Mouse (Mus musculus): Measurements from ENCODE around the gene Serp2.
A peak's percentile ranks its signal among the peaks of the same experiment; 100 is the strongest.

Serp2 gene

DNA sequence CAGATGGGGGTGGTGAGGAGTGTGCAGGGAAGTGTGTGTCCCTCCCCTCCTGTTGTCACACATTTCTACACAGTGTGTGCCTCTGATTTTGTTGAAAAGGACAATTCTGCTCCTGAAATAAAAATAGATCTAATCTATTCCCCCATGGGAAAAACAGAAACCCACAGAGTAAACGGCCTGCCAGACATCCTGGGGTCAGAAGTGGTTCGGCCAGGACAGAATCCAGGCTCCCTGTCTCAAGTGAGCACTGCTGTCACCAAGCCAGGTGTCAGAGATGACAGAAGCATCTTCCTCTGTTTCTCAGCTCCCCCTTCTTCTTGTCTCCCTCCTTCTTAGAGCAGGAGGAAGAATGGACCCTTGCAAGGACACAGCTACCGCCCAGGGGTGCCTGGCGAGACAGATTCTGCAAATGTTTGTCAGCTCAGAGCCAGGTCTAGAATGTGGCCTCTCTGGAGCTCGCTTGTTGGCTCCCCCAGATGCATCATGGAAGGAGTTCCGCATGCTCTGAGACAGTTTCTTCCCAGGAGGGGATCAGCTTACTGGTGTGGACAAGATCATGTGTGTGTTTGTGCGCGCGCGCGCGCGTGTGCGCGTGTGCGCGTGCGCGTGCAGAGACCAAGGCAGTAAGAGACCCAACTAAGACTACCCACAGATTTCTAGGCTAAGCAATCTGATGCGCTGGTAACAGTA, 29.5 kb downstream of the Serp2 start:
- peak in 1 of 2 experiments; percentile 25 for DNase-seq (ENCODE audit: low spot score in 2 of 2)

DNA sequence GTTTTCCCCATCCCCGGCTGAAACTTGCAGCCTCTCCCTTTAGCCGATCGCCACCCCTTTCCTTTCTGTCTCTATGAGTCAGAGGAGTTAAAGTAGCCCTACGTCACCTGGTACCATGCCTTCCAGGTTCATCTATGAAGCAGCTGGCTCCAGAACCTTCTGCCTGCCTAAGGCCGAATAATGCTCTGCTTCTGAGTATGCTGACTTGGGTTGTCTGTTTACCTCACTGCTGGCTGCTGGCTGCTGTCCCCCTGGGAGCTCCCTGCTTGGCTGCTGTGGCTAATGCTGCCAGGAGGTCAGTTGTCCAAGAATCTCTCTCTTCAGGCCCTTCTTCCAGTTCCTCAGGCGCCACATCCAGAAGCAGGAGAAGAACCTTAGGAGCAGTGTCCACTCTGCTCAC, 30.2 kb downstream of the Serp2 start:
- DNase-seq (ENCODE audit: low spot score in 2 of 2): no peak

DNA sequence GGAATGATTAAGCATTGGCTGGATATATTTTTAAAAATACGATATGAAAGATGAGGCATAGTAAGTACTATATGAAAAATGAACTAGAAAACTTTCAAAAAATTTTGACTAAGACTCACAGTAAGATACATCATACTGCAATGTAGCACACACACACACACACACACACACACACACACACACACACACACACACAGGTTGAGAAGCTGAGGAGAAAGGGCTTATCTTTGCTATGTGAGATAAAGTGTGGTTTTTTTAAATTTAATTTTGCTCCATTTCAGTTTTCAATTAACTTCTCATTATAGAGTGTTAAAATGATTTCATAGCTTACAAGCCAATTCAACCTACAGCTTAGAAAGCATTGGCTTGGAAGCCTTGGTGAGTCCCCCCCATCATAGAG, 33.3 kb downstream of the Serp2 start:
- no peak for DNase-seq (ENCODE audit: low spot score in 2 of 2)

DNA sequence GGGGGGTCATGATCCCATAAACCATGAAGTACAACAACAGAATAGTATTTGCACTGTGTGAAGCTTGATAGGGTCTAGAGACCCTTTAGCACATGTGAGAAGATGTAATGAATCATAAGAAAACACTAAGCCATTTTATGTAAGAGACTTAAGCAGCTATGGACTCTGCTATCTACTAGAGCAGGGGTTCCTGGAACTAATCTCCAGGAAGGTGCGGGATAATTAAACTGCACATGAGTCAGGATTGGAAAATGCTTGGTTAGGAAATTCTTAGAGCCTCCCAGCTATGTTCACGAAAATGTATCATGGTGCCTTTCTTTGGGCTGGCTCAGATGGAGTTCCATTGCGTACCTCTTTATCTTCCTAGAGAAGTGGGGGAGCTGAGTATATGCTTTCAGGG, 35.4 kb downstream of the Serp2 start:
- DNase-seq (ENCODE audit: low spot score in 2 of 2): no peak

DNA sequence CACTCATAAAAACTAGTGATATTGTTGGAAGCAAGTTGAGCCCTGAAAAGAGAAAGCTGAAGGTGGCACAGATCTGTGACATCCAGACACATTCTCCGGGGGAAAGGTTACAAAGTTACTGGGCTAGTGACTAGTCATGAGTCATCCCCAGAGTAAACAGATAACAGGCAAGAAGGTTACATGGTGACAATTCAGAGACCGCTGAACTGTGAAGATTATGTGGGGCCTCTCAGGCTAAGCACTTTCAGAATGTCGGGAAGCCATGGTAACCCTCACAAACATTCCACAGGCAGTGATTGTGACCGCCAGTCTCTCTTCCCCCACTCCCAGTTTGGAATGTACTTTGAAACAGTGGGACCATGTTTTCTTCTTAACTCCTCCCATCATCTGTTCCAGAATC, 36.1 kb downstream of the Serp2 start:
- no peak for DNase-seq (ENCODE audit: low spot score in 2 of 2)

DNA sequence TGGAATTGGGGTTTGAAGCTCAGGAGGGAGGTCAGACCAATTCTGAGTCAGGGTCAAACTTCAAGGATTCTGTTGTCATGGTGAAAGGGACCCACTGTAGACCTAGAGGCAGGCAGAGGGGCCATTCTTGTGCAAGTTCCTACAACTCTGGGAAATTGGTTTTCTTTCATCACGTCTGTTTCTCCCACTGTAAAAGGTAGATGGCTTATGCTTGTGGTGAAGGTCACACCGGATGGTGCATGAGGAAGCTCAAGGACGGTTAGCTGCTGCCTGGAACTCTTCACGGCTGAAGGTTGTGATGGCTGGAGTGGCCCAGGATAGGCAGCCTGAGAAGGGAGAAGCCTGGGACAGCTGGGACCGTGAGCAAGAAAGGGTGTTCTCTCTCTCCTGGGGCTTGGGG, 38.5 kb downstream of the Serp2 start:
- DNase-seq (ENCODE audit: low spot score in 2 of 2): no peak

DNA sequence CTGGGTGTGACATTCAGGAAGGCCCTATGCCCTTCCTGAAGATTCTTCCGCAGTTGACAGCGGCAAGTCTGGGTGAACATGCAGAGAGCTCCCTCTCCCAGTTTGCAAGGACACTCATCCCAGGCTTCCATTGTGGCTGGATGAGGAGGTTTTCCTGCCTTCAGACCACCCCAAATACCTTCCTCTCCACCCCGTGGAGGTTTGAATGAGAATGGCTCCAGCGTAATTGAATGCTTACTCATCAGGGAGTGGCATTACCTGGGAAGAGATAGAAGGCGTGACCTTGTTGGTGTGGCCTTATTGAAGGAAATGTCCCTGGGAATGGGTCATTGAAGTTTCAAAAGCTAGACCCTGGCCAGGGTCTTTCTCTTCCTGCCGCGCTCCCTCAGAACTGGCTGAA, 41.1 kb downstream of the Serp2 start:
- no peak for DNase-seq (ENCODE audit: low spot score in 2 of 2)

DNA sequence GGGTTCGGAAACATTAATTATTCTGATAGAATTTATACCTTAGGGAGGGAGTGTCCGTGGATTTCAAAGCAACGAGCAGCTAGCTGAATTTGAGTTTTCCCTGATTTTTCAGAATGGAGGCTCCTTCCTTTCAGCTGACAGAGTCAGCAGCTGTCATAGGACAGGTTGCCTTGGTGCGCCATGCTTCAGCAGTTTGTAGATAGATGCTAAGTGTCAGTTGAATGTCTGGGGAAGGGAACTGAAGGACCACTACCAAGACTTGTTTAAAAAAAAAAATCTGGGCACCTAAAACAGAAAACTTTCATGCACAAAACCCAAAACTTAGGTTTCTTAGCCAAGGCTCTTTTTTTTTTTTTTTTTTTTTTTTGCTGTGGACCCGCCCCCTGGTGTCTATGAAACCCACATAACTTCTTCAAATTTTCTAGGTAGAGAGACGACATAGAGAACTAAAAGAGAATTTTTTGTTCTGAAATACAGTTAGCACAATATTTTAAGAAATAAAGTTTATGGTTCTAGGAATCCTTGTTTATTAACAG, 42.6 kb downstream of the Serp2 start:
- DNase-seq (ENCODE audit: low spot score in 2 of 2): no peak

DNA sequence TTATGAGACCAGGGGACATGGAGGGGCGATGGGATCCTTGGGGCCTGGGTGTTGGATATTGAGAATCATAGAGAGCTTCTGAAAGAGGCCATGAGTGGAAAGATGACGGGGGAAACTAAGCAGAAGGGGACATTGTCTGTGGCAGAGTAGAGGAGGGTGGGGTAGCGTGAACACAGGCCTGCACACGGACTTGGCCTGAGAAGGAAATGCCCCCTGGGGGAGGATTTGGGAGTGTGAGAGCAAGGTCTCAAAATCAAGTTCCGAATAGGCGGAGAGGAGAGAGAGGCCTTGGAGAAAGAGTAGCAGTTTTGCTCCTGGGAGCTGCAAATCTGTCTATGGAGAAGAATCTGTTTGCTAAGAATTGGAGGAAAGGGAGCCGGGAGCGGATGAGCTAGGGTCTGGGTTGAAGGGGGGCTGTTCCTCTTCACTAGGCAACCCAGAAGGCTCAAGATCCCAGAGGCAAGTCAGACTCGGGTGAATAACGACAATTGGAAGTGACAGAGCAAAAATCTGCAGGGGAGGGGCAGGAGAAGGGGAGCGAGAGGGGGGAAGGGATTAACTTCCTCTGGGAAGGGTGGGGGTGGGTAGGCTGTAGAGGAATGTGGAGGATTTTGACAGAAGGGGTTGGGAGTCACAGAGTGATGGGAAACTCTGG, 43.2 kb downstream of the Serp2 start:
- no peak for DNase-seq (ENCODE audit: low spot score in 2 of 2)

DNA sequence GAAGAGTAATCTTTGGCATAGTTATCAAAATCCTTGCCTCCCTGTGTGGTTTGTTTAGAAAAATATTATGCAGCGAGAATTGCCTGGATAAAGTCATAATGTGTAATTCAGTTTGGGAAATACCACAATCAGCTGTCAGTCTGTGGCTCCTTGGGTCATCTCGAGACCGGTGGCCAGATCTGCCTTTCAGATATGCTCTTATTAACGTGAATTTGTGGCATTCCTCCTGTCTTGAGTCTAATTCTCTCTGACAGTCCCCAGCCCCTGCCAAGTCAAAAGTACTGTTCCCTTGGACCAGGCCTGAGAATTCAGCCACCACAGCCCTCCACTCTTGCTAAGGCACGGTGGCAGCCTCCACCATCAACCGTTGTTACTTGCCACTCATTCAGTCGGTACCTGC, 44.7 kb downstream of the Serp2 start:
- no peak for DNase-seq (ENCODE audit: low spot score in 2 of 2)

DNA sequence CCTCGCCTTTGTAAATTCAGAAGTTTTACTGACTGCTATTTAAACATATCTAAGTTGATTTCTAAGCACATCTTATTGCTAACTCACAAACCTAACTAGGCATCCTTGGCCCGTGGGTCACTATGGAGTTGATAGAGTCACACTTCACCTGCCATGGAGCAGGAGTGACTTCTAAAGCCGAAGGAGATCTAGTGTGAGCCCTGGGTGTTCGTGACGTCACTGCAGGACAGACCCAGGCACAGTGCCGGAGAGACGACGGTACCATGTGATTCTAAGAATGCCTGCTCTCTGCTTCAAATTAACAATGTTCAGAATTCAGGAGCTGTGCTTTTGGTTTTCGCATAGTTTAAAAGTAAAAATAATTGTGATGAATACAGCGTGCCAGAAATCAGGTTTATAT, 48.0 kb downstream of the Serp2 start:
- DNase-seq (ENCODE audit: low spot score in 2 of 2): peak; percentile 57 to 75

DNA sequence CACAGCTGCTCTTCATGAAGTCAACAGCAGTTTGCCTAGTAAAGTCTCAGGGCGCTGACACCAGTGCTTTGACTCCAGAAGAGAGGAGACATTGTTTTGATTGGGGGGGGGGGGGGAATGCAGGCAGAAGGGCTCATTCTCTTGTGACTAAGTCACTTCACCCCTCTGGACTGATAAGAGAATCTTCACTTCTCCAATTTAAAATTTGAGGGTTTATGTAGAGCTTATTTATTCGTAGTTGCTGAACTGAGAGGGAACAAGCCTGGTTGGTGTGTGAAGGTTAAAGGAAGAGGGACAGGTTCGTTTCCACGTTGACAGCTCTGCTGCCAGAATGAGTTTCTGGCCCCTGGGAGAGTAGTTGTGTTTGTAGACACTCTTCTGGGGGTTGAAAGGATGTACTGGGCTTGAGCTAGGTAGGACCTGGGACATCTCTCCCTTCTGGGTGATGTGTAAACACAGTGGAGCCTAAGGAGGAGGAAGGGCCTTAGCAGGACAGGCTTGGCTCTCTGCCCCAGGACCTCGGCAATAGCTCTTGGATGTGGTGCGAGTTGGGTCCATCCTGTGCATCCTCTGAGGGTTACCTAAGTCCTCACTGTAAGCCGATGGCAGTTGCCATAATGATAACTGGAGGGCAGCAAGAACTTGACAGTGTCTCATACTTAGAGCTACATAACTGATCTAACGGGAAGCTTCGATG, 48.7 kb downstream of the Serp2 start:
- peak in 1 of 2 experiments; percentile 43 for DNase-seq (ENCODE audit: low spot score in 2 of 2)

DNA sequence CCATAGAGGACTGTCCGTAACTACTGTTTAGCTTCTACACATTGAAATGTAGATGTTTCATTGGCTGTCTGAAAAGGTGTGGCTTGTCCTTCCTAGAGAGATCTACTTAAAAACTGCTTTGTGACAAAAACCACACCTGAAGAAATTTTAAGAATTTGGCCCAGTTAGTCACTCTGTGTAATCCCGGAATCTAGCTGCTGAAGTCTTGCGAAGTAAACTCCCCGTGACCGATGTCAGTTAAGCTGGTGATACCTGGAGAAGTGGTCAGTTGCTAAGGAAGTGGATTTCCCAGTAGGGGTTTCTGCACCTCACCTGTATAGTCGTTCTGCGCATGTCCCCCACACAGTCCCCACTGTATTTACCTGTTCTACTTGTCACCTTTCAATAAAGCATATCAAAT, 49.3 kb downstream of the Serp2 start:
- peak in 1 of 2 experiments; percentile 33 for DNase-seq (ENCODE audit: low spot score in 2 of 2)

DNA sequence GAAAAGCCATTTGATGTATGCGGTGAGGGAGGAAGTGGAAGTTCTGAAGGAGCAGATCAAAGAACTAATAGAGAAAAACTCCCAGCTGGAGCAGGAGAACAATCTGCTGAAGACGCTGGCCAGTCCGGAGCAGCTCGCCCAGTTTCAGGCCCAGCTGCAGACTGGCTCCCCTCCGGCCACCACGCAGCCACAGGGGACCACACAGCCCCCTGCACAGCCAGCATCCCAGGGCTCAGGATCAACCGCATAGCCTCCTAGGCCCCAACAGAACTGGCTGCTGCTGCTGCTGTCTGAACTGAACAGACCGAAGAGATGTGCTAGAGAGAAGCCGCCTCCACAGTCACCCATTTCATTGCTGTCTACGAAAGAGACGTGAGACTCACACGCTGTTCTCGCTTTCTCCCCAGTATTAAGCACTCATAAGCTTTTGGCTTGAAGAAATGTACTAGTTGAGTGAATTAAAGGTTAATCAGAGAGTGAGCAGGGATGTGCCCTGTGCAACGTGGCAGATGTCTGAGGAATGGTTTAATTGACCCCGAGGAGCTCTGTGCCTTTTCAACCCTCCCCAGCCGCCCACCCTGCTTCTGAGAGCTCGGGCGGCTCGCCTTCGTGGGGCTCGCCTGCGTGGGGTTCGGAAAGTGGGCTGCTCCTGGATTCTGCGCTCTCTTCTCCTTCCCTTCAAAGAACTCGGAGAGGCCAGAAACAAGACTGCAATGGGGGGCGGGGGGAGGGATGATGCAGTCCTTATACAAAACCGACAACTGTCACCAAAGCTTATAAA, 50.1 kb downstream of the Serp2 start:
- DNase-seq (ENCODE audit: low spot score in 2 of 2): peak; percentile 53

DNA sequence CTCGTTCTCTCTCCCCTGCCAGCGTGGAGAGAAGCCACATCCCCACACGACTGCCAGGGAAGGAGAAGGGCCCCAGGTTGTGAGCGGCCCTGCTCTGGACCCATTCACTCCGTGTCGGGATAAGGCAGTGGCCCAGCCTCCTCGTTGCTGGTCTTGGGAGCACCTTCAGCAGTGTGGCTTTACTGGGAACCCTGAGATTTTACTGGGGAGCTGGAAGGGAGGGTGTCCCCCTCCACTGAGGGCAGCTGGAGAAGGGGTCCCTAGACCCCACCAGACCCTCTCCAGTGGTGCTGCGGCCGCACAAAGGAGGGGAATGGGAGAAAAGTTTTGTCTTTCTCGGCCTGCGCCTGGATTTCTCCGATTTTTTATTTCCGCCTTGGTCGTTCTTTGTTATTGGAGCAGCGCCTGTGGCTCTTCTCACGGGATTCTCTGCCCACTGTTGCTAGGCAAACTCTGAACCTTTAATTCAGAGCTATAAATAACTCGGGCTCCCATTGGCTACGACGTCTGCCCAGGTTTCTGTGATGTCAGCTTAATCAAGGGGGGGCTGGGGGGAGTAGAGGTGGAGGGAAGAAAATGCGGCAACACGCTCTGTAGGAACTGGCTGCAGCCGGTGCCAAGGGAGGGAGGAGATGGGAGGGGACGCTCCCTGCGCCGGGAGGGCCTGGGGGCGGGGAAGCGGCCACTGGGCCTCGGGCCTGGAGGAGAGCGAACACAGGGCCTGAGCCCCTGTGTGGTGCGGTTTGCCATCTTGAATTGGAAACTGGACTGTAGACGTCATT, 51.1 kb downstream of the Serp2 start:
- DNase-seq (ENCODE audit: low spot score in 2 of 2): peak; percentile 91 to 94

DNA sequence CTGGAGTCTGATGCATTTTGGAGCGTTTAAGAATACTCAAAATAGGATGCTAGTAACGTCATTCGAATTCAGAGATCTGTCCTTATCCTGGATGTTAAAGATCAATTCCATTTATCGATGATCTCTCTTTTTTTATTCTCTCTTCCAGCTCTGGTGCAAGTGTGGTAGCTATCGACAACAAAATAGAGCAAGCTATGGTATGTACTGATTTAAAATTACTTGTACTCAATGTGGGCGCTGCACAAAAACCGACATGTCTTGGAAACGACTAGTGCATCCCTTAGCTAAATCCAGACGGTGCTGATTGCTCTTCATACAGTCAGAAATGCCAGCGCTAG, 51.6 kb downstream of the Serp2 start:
- no peak for DNase-seq (ENCODE audit: low spot score in 2 of 2)

DNA sequence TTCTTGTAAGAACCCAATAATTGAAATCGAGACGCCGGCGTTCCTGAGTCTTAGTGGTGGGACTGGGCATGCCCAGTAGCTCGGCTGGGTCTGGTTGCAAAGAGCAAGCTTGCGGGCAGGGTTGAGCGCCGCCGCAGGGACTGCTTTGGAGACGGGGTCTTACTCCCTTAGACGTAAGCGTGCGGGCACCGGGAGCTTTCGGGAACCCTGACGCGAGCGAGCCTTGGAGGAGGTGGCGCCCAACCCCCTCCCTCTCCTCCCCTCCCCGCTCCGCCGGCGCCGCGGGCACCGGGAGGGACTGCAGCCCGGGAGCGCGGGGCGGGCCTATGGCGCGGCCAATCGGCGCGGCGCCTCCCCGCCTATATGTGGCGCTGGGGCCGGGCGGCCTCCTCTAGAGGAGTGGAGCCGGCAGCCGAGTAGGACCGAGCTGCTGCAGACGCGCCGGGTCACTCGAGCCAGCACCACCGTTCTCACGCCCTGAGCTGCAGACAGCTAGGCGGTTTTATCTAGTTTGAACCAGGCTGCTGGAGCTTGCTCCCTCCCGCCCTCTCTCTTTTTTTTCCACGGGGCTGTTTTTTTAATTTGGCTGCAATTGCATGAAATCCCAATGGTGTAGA, 52.5 kb downstream of the Serp2 start:
- peak; percentile 95 to 96 for DNase-seq (ENCODE audit: low spot score in 2 of 2)

DNA sequence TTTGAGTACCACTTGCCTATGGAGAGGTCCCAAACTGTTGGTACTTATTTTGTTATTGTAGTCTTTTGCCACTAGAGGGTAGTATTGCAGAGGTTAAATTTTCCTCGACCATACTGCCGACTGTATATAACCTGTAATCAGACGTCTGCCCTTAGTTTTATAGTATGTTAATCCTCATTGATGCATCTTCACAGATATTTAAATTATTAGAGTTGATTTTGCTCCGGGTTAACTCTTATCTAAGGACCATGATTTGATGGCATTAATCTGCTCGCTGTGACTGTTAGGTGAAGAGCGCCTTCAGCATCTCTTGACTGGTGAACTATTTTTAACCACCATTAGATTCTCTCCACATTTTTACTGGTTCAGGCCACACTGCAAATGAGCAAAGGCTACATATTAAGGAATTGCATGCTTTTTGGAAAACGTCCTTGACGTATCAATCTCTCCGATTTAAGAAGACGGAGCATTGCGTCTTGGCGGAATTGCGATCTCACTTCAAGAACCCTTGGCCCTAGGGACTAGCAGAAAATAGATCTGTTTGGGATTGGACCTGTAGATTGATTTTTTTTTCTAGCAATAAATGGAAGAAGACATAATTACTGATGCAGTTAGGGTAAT, 53.3 kb downstream of the Serp2 start:
- DNase-seq (ENCODE audit: low spot score in 2 of 2): peak in 1 of 2 experiments; percentile 30

DNA sequence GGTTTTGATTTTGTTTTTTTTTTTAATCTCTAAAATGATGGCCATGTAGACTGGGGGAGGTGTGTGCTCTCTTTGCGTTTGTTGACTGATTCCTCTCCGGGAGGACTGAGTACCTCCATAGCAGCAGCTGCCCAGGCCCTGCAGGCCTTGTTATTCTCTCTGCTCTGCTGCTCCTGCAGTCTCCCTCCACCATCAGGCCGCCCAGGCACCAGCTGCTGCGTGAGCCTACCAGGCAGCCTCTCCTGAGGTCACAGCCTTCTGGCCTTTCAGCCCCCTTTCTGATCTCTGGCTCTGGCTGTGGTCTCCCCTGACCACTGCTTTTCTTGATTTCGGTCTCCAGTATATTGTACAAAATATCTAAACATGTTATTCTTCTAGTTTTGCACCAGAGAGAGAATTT, 56.7 kb downstream of the Serp2 start:
- peak in 1 of 2 experiments; percentile 38 for DNase-seq (ENCODE audit: low spot score in 2 of 2)

DNA sequence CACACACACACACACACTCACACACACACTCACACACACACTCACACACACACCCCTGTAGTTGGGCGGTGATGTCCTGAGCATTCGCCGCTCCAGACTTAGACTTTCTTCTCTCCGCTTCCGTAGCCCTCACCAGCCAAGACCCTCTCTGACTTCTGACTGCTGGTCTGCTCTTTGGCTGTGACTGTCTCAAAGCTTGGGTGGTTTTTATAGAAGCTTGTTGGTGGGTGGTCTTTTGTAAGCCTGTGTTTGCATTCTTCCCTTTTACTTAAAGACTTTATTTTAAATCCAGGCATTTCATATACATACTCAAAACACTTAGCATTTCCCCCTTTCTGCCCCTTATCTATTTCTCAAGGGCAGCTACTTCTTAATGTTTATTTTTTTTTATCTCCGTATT, 57.2 kb downstream of the Serp2 start:
- no peak for DNase-seq (ENCODE audit: low spot score in 2 of 2)
